Mouse (Mus musculus) heart, embryonic 15.5 days (tissue): ENCODE results near the gene Nck1. TPM values are rescaled to one million over a fixed set of nuclear protein-coding genes. Genes with fewer than 3 reads are reported as not detected.

Experiments used
- ATAC-seq: fragments of 200-750 bp; cut with Nextera tagmentation; replicated peaks from 2 replicates; pipeline ENCODE4 v1.8.0; 2017; ENCODE audit warnings: low read depth, moderate TSS enrichment; ENCODE audit not compliant: insufficient number of reproducible peaks, insufficient read depth, low FRiP score
- H3K27ac ChIP-seq: fragments of 300-500 bp; sonication (generic); 2 replicates; pipeline ENCODE4 v1.5.1; 2015; ENCODE audit warnings: mild to moderate bottlenecking, inconsistent platforms
- H3K27me3 ChIP-seq: fragments of 300-500 bp; sonication (generic); 2 replicates; pipeline ENCODE4 v1.6.1; 2015; ENCODE audit warnings: inconsistent platforms
- H3K36me3 ChIP-seq: fragments of 300-500 bp; sonication (generic); 2 replicates; pipeline ENCODE4 v1.6.1; 2015; ENCODE audit warnings: mild to moderate bottlenecking, inconsistent platforms
- H3K4me1 ChIP-seq: fragments of 300-500 bp; sonication (generic); replicated peaks from 2 replicates; pipeline ENCODE4 v1.6.1; 2015; ENCODE audit warnings: inconsistent platforms
- H3K4me2 ChIP-seq: fragments of 300-500 bp; sonication (generic); 2 replicates; pipeline ENCODE4 v1.6.1; 2015; ENCODE audit warnings: inconsistent platforms, mild to moderate bottlenecking, moderate library complexity
- H3K4me3 ChIP-seq: fragments of 300-500 bp; sonication (generic); 2 replicates; pipeline ENCODE4 v1.5.1; 2015; ENCODE audit warnings: mild to moderate bottlenecking, inconsistent platforms
- H3K9ac ChIP-seq: fragments of 300-500 bp; sonication (generic); 2 replicates; pipeline ENCODE4 v1.6.1; 2015; ENCODE audit warnings: mild to moderate bottlenecking, inconsistent platforms
- H3K9me3 ChIP-seq: fragments of 300-500 bp; sonication (generic); replicated peaks from 2 replicates; pipeline ENCODE4 v1.6.1; 2016; ENCODE audit warnings: inconsistent platforms
- WGBS: fragments of 180-500 bp; shearing (Covaris S2); methylation state at CpG from one replicate; pipeline ENCODE4 v1.1.7; 2015; ENCODE audit warnings: mixed read lengths; 5-methylcytosine and 5-hydroxymethylcytosine counted together
- polyA plus RNA-seq: library from polyadenylated mRNA; unstranded; fragments of >200 nt; fragmentation: Nextera tagmentation; extraction: Ambion mirVana; gene quantifications from 2 replicates; pipeline ENCODE4 v1.2.1, GENCODE M21; 2015

Gene Nck1
- polyA plus RNA-seq, 1 experiment from 2014 or later = 57.1 TPM

GRCm38 (mm10) chr9:100488969-100489368, 57.0 kb downstream of the Nck1 start:
- H3K27ac ChIP-seq = peak overlapping the region; percentile 22; the same call in 1 of the 2 replicates
- H3K27me3 ChIP-seq = no peaks in the 10 kb centered on the region

GRCm38 (mm10) chr9:100488056-100488713, 57.7 kb downstream of the Nck1 start:
- H3K9ac ChIP-seq = no peak overlapping the region
- H3K36me3 ChIP-seq = no peaks in the 10 kb centered on the region
- H3K9me3 ChIP-seq = no peaks in the 10 kb centered on the region
- WGBS = 56% methylated on average over 7 of the region's 7 CpGs
- no peak overlapping the region for H3K27ac ChIP-seq
- no peaks in the 10 kb centered on the region for H3K27me3 ChIP-seq
- H3K4me2 ChIP-seq = no peak overlapping the region
- no peak for ATAC-seq
- peaks cover 25% of the 10 kb centered on the region; the same call in 1 of the 2 replicates for H3K4me1 ChIP-seq
- no peak overlapping the region for H3K4me3 ChIP-seq

More at GRCm38 (mm10) chr9:100488969-100489368, 57.0 kb downstream of the Nck1 start:
- Histone ChIP-seq H3K9me3 (no peaks in the 10 kb centered on the region), H3K4me2 (no peak overlapping the region), H3K36me3 (no peaks in the 10 kb centered on the region), H3K9ac (no peak overlapping the region), H3K4me1 (peaks cover 27% of the 10 kb centered on the region), H3K4me3 (no peak overlapping the region)
- no peak for ATAC-seq
- WGBS = 89% methylated on average over 6 of the region's 6 CpGs

DNA sequence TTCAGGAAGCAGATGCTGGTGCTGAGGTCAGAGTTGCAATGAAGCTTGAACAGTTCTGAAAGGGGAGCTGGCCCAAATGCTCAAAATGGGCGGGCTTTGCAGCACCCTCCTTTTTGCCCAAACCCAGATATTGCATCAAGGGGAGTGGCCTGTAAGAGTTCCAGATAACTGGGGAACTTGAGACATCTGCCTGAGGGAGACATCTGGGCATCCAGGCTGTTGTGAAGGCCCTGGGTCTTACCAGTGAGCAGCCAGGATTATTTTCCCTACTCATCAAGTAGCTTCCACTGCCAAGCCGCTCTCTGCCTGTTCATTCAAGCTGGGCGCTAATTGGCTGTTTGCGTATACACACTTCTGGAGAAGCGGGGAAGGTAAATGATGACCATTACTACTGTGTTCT, 59.5 kb downstream of the Nck1 start, which contains the start of gene Il20rb:
TSS of gene Il20rb (minus strand) at position 358 of the 400 bp plus-strand sequence.
- Histone ChIP-seq H3K36me3 (no peaks in the 10 kb centered on the region), H3K4me3 (no peak within 1 kb of the TSS), H3K27ac (no peak within 1 kb of the TSS), H3K9ac (no peak within 1 kb of the TSS), H3K27me3 (no peaks in the 10 kb centered on the region), H3K9me3 (no peaks in the 10 kb centered on the region), H3K4me2 (no peak within 1 kb of the TSS), H3K4me1 (peaks cover 25% of the 10 kb centered on the region)
- no peak for ATAC-seq
- WGBS = 88% methylated on average over 5 of the region's 5 CpGs

- Histone ChIP-seq H3K9ac (no peak overlapping the region), H3K4me1 (peaks cover 15% of the 10 kb centered on the region), H3K9me3 (no peaks in the 10 kb centered on the region), H3K27me3 (no peaks in the 10 kb centered on the region), H3K4me3 (no peak overlapping the region), H3K27ac (no peak overlapping the region), H3K4me2 (no peak overlapping the region), H3K36me3 (no peaks in the 10 kb centered on the region)
- 75% methylated on average over 5 of the region's 5 CpGs for WGBS
- no peak for ATAC-seq
Measured at GRCm38 (mm10) chr9:100483318-100483717, 62.6 kb downstream of the Nck1 start.

DNA sequence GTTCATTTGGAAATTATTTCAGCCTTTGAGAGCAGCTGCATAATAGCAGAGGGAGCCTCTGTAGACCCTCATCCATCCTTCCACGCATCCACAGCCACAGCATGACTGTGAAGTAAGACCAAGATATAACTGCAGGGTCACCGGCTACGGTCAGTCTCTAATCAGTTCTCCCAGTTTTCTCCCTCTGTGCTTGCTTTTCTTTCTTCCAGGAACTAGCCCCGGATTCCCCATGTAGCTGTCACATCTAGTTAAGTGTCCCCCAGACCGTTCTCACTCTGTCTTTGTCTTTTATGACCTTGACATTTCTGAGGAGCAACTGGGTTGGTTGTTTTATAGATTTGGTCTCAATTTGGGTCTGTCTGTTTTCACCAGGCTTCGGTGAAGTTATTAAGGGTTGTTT, 64.3 kb downstream of the Nck1 start:
- Histone ChIP-seq H3K36me3 (no peaks in the 10 kb centered on the region), H3K9ac (no peak overlapping the region), H3K4me1 (peaks cover 8% of the 10 kb centered on the region; the same call in 1 of the 2 replicates), H3K4me3 (no peak overlapping the region), H3K27ac (no peak overlapping the region), H3K27me3 (no peaks in the 10 kb centered on the region), H3K4me2 (no peak overlapping the region), H3K9me3 (no peaks in the 10 kb centered on the region)
- 54% methylated on average over 6 of the region's 6 CpGs for WGBS
- ATAC-seq = no peak

GRCm38 (mm10) chr9:100474056-100474455, 71.9 kb downstream of the Nck1 start:
- peaks cover 8% of the 10 kb centered on the region; the same call in 1 of the 2 replicates for H3K4me1 ChIP-seq
- H3K9ac ChIP-seq = no peak overlapping the region
- WGBS = 80% methylated on average over 1 of the region's 1 CpGs
- no peak overlapping the region for H3K4me3 ChIP-seq
- H3K27ac ChIP-seq = no peak overlapping the region
- H3K4me2 ChIP-seq = no peak overlapping the region
- H3K36me3 ChIP-seq = no peaks in the 10 kb centered on the region
- ATAC-seq = no peak
- no peaks in the 10 kb centered on the region for H3K9me3 ChIP-seq
- H3K27me3 ChIP-seq = no peaks in the 10 kb centered on the region

DNA sequence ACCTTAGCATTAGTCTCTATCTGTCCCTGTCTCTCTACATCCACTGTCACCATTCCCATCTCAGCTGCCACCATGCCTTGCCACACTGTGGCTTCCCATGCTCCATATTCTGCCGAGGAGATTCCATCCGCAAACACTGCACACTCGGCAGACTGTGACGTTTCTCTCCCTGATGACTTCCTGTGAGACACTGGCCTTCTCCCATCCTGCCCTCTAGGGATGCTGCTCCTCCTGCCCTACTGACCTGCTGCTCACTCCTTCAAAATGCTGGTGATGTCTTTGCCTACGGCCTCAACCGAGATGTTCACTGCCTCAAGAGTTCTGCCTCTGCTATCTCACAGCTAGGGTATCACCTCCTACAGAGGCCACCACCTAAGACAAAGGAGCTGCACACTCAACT, 72.6 kb downstream of the Nck1 start:
- H3K4me3 ChIP-seq = no peak overlapping the region
- no peaks in the 10 kb centered on the region for H3K36me3 ChIP-seq
- no peak for ATAC-seq
- peaks cover 8% of the 10 kb centered on the region; the same call in 1 of the 2 replicates for H3K4me1 ChIP-seq
- no peak overlapping the region for H3K27ac ChIP-seq
- no peaks in the 10 kb centered on the region for H3K27me3 ChIP-seq
- 78% methylated on average over 6 of the region's 6 CpGs for WGBS
- H3K9ac ChIP-seq = no peak overlapping the region
- no peaks in the 10 kb centered on the region for H3K9me3 ChIP-seq
- H3K4me2 ChIP-seq = no peak overlapping the region

- no peak for ATAC-seq
- Histone ChIP-seq H3K4me3 (no peak overlapping the region), H3K9ac (no peak overlapping the region), H3K9me3 (no peaks in the 10 kb centered on the region), H3K36me3 (no peaks in the 10 kb centered on the region), H3K27ac (no peak overlapping the region), H3K27me3 (no peaks in the 10 kb centered on the region), H3K4me2 (no peak overlapping the region), H3K4me1 (peaks cover 8% of the 10 kb centered on the region; the same call in 1 of the 2 replicates)
- WGBS = 90% methylated on average over 8 of the region's 8 CpGs
Measured at GRCm38 (mm10) chr9:100472931-100473330, 73.0 kb downstream of the Nck1 start.

- H3K4me2 ChIP-seq = no peak overlapping the region
- 53% methylated on average over 4 of the region's 4 CpGs for WGBS
- H3K27me3 ChIP-seq = no peaks in the 10 kb centered on the region
- H3K4me1 ChIP-seq = peaks cover 15% of the 10 kb centered on the region
- H3K27ac ChIP-seq = no peak overlapping the region
- H3K4me3 ChIP-seq = no peak overlapping the region
- H3K36me3 ChIP-seq = no peaks in the 10 kb centered on the region
- H3K9ac ChIP-seq = no peak overlapping the region
- no peaks in the 10 kb centered on the region for H3K9me3 ChIP-seq
- no peak for ATAC-seq
Measured at GRCm38 (mm10) chr9:100471605-100471953, 74.4 kb downstream of the Nck1 start.

GRCm38 (mm10) chr9:100470936-100471604, 74.9 kb downstream of the Nck1 start:
- no peak overlapping the region for H3K9ac ChIP-seq
- no peak overlapping the region for H3K4me3 ChIP-seq
- peak overlapping the region; percentile 27 for H3K27ac ChIP-seq
- no peaks in the 10 kb centered on the region for H3K27me3 ChIP-seq
- WGBS = 51% methylated on average over 8 of the region's 8 CpGs
- peaks cover 15% of the 10 kb centered on the region for H3K4me1 ChIP-seq
- no peaks in the 10 kb centered on the region for H3K36me3 ChIP-seq
- no peaks in the 10 kb centered on the region for H3K9me3 ChIP-seq
- no peak overlapping the region for H3K4me2 ChIP-seq
- ATAC-seq = peak; percentile 48

DNA sequence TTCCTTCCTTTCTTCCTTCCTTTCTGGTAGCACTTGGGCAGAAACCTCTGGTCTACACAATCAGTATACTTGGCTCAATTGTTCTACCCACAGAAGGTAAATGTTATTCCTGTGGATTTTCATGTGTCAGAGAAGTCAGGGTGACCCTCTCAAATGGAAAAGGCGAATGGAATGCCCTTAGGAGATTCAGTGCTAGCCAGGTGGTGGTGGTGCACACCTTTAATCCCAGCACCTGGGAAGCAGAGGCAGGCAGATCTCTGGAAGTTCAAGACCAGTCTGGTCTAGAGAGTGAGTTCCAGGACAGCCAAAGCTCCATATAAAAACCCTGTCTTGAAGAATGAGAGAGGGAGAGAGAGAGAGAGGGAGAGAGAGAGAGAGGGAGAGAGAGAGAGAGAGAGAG, 75.7 kb downstream of the Nck1 start:
- Histone ChIP-seq H3K4me2 (no peak overlapping the region), H3K9ac (no peak overlapping the region), H3K27ac (no peak overlapping the region), H3K4me3 (no peak overlapping the region), H3K36me3 (no peaks in the 10 kb centered on the region), H3K9me3 (no peaks in the 10 kb centered on the region), H3K27me3 (no peaks in the 10 kb centered on the region), H3K4me1 (peaks cover 15% of the 10 kb centered on the region)
- WGBS = 63% methylated on average over 1 of the region's 1 CpGs
- ATAC-seq = no peak

GRCm38 (mm10) chr9:100469681-100470080, 76.3 kb downstream of the Nck1 start:
- Histone ChIP-seq H3K4me3 (no peak overlapping the region), H3K27me3 (no peaks in the 10 kb centered on the region), H3K4me1 (peaks cover 15% of the 10 kb centered on the region), H3K27ac (no peak overlapping the region), H3K9ac (no peak overlapping the region), H3K36me3 (no peaks in the 10 kb centered on the region), H3K4me2 (no peak overlapping the region), H3K9me3 (no peaks in the 10 kb centered on the region)
- WGBS = 89% methylated on average over 3 of the region's 3 CpGs
- no peak for ATAC-seq
